Mouse (Mus musculus): Measurements from ENCODE around the gene Pip4k2c. TPM values are rescaled to one million over a fixed set of nuclear protein-coding genes. Genes with fewer than 3 reads are reported as not detected.

The Pip4k2c gene
- polyA plus RNA-seq, 2 experiments: 22.0 to 33.1 TPM

DNA sequence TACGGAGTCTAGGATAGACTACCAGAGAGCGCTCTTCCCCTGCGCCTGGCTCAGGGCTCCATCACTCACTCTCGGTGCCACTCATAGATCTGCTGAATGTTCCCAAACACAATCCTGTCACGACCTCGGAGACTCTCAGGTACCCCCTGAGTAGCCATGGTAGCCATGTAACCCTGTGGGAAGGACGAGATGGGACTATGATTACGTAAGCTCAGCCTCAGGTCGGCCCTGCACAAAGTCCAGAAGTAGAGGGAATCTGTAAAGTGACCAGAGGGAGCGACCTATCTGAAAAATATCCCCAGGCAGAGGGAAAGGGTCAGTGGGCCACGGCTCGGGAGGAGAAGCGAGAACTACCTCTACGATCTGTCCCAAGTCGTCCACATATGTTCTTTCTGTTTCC lies 25.9 kb downstream of the Pip4k2c start:
- Histone ChIP-seq H3K4me2 (replicated peaks; ENCODE audit: low read depth, low read length, severe bottlenecking) (no peak overlapping the region), H3K27ac (replicated peaks; ENCODE audit: low read depth, low read length) (no peak overlapping the region), H3K4me3 (replicated peaks; ENCODE audit: low read length) (no peak overlapping the region), H3K9ac (ENCODE audit: low read depth, low read length, severe bottlenecking) (no peak overlapping the region), H3K4me1 (ENCODE audit: control insufficient read depth, insufficient read depth, low read length) (peaks cover 17% of the 10 kb centered on the region), H3K36me3 (ENCODE audit: control insufficient read depth, insufficient read depth, low read length) (peaks cover 54% of the 10 kb centered on the region), H3K9me3 (ENCODE audit: control insufficient read depth, low read length) (no peaks in the 10 kb centered on the region), H3K27me3 (ENCODE audit: control insufficient read depth, insufficient read depth, low read length) (peaks cover 5% of the 10 kb centered on the region)
- ATAC-seq (ENCODE audit: low FRiP score, low read depth) (no peak), DNase-seq (ENCODE audit: low spot score) (no peak)
- WGBS: 85% methylated on average over 15 of the region's 15 CpGs
- no peak for TF ChIP-seq POLR2A (IDR thresholded peaks at IDR 0.05; ENCODE audit: borderline replicate concordance, extremely low read depth, insufficient read depth, insufficient read length)

DNA sequence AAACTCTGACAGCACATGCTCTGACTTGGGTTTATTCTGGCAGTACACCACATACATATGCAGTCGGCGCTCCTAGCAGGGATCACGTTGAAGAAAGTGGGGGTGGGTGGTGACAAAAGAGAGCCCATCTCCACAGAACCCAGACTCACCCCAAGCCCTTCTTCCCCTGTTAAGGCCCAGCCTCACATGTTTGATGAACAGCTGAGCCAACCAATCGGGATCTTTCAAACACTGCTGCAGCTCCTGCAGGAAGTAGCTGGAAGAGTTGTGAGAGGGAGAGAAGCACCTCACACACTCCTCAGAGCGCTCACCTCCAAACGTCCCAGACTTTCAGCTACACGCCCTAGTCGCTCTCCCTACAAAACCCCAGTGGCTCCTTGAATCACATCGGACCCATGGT lies 26.3 kb downstream of the Pip4k2c start:
- peaks cover 17% of the 10 kb centered on the region for H3K4me1 ChIP-seq (ENCODE audit: control insufficient read depth, insufficient read depth, low read length)
- TF ChIP-seq POLR2A (IDR thresholded peaks at IDR 0.05; ENCODE audit: borderline replicate concordance, extremely low read depth, insufficient read depth, insufficient read length): no peak
- no peak overlapping the region for H3K4me3 ChIP-seq (replicated peaks; ENCODE audit: low read length)
- peaks cover 9% of the 10 kb centered on the region for H3K27me3 ChIP-seq (ENCODE audit: control insufficient read depth, insufficient read depth, low read length)
- ATAC-seq (ENCODE audit: low FRiP score, low read depth) (no peak), DNase-seq (ENCODE audit: low spot score) (no peak)
- no peak overlapping the region for H3K9ac ChIP-seq (ENCODE audit: low read depth, low read length, severe bottlenecking)
- H3K36me3 ChIP-seq (ENCODE audit: control insufficient read depth, insufficient read depth, low read length): peaks cover 53% of the 10 kb centered on the region
- 77% methylated on average over 9 of the region's 9 CpGs for WGBS
- H3K27ac ChIP-seq (replicated peaks; ENCODE audit: low read depth, low read length): no peak overlapping the region
- no peaks in the 10 kb centered on the region for H3K9me3 ChIP-seq (ENCODE audit: control insufficient read depth, low read length)
- H3K4me2 ChIP-seq (replicated peaks; ENCODE audit: low read depth, low read length, severe bottlenecking): no peak overlapping the region

DNA sequence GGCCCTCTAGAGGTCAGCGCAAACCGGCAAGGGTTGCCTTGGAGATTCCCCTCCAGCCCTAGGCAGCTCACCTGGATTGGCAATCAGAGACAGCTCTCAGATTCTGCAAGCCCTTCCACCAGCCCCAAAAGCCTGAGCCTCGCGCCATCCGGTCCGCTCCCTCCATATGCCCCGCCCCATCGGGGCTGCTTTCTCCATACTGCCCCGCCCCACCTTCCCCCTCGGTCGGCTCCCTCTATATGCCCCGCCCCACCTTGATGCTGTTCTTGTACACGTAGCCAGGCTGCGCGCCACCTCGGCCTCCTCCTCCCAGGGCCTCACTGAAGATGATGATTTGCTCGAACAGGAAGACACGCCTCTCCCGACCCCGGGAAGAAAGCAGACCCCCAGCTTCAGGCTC lies 27.6 kb downstream of the Pip4k2c start:
- Histone ChIP-seq H3K9ac (ENCODE audit: low read depth, low read length, severe bottlenecking) (no peak overlapping the region), H3K4me1 (ENCODE audit: control insufficient read depth, insufficient read depth, low read length) (peaks cover 17% of the 10 kb centered on the region), H3K27ac (replicated peaks; ENCODE audit: low read depth, low read length) (no peak overlapping the region), H3K4me2 (replicated peaks; ENCODE audit: low read depth, low read length, severe bottlenecking) (no peak overlapping the region), H3K4me3 (replicated peaks; ENCODE audit: low read length) (no peak overlapping the region), H3K27me3 (ENCODE audit: control insufficient read depth, insufficient read depth, low read length) (peaks cover 22% of the 10 kb centered on the region), H3K9me3 (ENCODE audit: control insufficient read depth, low read length) (no peaks in the 10 kb centered on the region), H3K36me3 (ENCODE audit: control insufficient read depth, insufficient read depth, low read length) (peaks cover 53% of the 10 kb centered on the region)
- no peak for TF ChIP-seq POLR2A (IDR thresholded peaks at IDR 0.05; ENCODE audit: borderline replicate concordance, extremely low read depth, insufficient read depth, insufficient read length)
- DNase-seq (ENCODE audit: low spot score) (no peak), ATAC-seq (ENCODE audit: low FRiP score, low read depth) (no peak)
- WGBS: 17% methylated on average over 16 of the region's 20 CpGs

DNA sequence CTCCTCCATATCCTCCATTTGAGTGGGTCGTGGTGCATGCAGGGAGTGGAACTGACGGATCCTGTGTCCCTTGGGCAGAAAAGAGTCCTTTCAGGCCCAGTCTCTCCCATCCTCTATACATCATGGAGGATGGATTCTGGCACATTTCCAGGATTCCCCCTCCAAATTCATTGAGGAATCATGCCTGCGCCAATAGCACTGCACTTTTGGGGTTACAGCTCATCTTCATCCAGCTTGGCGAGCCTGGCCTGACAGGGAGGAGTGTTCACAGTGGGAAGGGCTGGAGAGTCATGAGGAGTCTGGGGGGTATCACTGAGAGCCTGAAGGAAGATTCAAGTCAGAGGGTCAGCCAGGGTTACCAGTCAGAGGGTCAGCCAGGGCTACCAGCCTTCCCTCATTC lies 28.8 kb downstream of the Pip4k2c start:
- no peak for TF ChIP-seq POLR2A (IDR thresholded peaks at IDR 0.05; ENCODE audit: borderline replicate concordance, extremely low read depth, insufficient read depth, insufficient read length)
- no peak for DNase-seq (ENCODE audit: low spot score)
- WGBS: 86% methylated on average over 4 of the region's 4 CpGs
- peaks cover 53% of the 10 kb centered on the region for H3K36me3 ChIP-seq (ENCODE audit: control insufficient read depth, insufficient read depth, low read length)
- no peaks in the 10 kb centered on the region for H3K9me3 ChIP-seq (ENCODE audit: control insufficient read depth, low read length)
- H3K4me3 ChIP-seq (replicated peaks; ENCODE audit: low read length): no peak overlapping the region
- H3K4me2 ChIP-seq (replicated peaks; ENCODE audit: low read depth, low read length, severe bottlenecking): no peak overlapping the region
- no peak for ATAC-seq (ENCODE audit: low FRiP score, low read depth)
- H3K4me1 ChIP-seq (ENCODE audit: control insufficient read depth, insufficient read depth, low read length): peaks cover 22% of the 10 kb centered on the region
- H3K27ac ChIP-seq (replicated peaks; ENCODE audit: low read depth, low read length): no peak overlapping the region
- peaks cover 33% of the 10 kb centered on the region for H3K27me3 ChIP-seq (ENCODE audit: control insufficient read depth, insufficient read depth, low read length)
- H3K9ac ChIP-seq (ENCODE audit: low read depth, low read length, severe bottlenecking): no peak overlapping the region

DNA sequence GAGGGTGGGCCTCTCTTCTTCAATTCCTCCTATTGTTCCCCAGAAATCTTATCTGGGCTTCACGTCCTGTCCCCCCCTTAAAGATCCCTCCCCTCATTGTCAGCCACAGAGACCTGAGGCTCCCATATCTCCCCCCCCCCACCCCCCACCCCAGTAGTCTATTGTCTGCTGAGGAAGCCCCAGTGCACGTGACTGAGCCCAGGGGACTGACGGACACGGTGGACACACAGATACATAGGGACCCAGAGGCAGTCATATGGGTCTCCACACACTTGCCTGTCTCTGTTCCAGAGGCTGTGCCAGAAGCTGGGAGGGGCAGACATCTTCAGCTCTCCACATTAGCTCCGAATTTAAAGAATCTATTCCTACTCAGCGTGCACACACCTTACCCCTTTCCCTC lies 29.8 kb downstream of the Pip4k2c start:
- H3K27ac ChIP-seq (replicated peaks; ENCODE audit: low read depth, low read length): no peak overlapping the region
- H3K4me1 ChIP-seq (ENCODE audit: control insufficient read depth, insufficient read depth, low read length): peaks cover 19% of the 10 kb centered on the region
- ATAC-seq (ENCODE audit: low FRiP score, low read depth) (no peak), DNase-seq (ENCODE audit: low spot score) (no peak)
- TF ChIP-seq POLR2A (IDR thresholded peaks at IDR 0.05; ENCODE audit: borderline replicate concordance, extremely low read depth, insufficient read depth, insufficient read length): no peak
- no peak overlapping the region for H3K4me2 ChIP-seq (replicated peaks; ENCODE audit: low read depth, low read length, severe bottlenecking)
- H3K4me3 ChIP-seq (replicated peaks; ENCODE audit: low read length): no peak overlapping the region
- no peak overlapping the region for H3K9ac ChIP-seq (ENCODE audit: low read depth, low read length, severe bottlenecking)
- 87% methylated on average over 6 of the region's 6 CpGs for WGBS
- no peaks in the 10 kb centered on the region for H3K9me3 ChIP-seq (ENCODE audit: control insufficient read depth, low read length)
- H3K27me3 ChIP-seq (ENCODE audit: control insufficient read depth, insufficient read depth, low read length): peaks cover 42% of the 10 kb centered on the region
- H3K36me3 ChIP-seq (ENCODE audit: control insufficient read depth, insufficient read depth, low read length): peaks cover 46% of the 10 kb centered on the region

DNA sequence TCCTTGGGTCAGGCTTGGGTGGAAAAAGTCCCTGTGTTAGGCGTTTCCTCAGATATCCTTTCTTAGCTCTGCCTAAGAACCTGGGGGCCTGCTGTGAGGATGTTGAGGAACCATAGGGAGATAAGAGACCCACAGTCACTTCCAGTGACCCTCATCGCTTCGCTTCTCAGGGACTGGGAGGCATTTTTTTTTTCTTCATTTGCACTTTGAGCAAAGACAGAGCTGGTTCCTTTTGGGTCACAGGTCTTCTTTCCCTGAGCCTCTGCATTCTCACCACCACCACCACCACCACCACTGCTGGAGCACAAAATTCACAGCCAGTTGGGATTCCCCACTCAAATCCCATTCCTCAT lies 30.7 kb downstream of the Pip4k2c start:
- Histone ChIP-seq H3K4me1 (ENCODE audit: control insufficient read depth, insufficient read depth, low read length) (peaks cover 19% of the 10 kb centered on the region), H3K9ac (ENCODE audit: low read depth, low read length, severe bottlenecking) (no peak overlapping the region), H3K27me3 (ENCODE audit: control insufficient read depth, insufficient read depth, low read length) (peaks cover 46% of the 10 kb centered on the region), H3K4me2 (replicated peaks; ENCODE audit: low read depth, low read length, severe bottlenecking) (peak overlapping the region; percentile 45), H3K36me3 (ENCODE audit: control insufficient read depth, insufficient read depth, low read length) (peaks cover 37% of the 10 kb centered on the region), H3K9me3 (ENCODE audit: control insufficient read depth, low read length) (no peaks in the 10 kb centered on the region), H3K4me3 (replicated peaks; ENCODE audit: low read length) (peak overlapping the region; percentile 22; the same call in 1 of the 2 replicates), H3K27ac (replicated peaks; ENCODE audit: low read depth, low read length) (no peak overlapping the region)
- TF ChIP-seq POLR2A (IDR thresholded peaks at IDR 0.05; ENCODE audit: borderline replicate concordance, extremely low read depth, insufficient read depth, insufficient read length): no peak
- WGBS: 22% methylated on average over 3 of the region's 3 CpGs
- DNase-seq (ENCODE audit: low spot score) (no peak), ATAC-seq (ENCODE audit: low FRiP score, low read depth) (no peak)

Data from limb, embryonic 14.5 days (tissue).